Mouse (Mus musculus): ENCODE data around the gene Hsdl1. TPM values are rescaled to one million over a fixed set of nuclear protein-coding genes. Genes with fewer than 3 reads are reported as not detected.
A peak's percentile ranks its signal among the peaks of the same experiment; 100 is the strongest.

Hsdl1 gene
- 21.3 and 21.4 TPM in 2 replicates for polyA plus RNA-seq (2015; fragmentation: Nextera tagmentation; extraction: Ambion mirVana)

GRCm38 (mm10) chr8:119574437-119575365 is at the start of gene Hsdl1, which contains the start of gene Dnaaf1:
Gene Hsdl1, minus strand, starts transcription at chr8:119575183.
Gene Dnaaf1, plus strand, starts transcription at chr8:119575235.
- H3K9me3 ChIP-seq (ENCODE audit: control insufficient read depth, low read length): no peaks in the 10 kb centered on the region
- H3K4me2 ChIP-seq (replicated peaks; ENCODE audit: low read depth): peak within 1 kb of the TSS; percentile 98
- 1% methylated on average over 74 of the region's 97 CpGs for WGBS
- peak within 1 kb of the TSS; percentile 65 for H3K9ac ChIP-seq (ENCODE audit: low read length)
- peak within 1 kb of the TSS; percentile 45; the same call in 1 of the 2 replicates for H3K27ac ChIP-seq (replicated peaks)
- no peak for TF ChIP-seq EP300 (optimal IDR thresholded peaks at IDR 0.05)
- TF ChIP-seq CTCF (IDR thresholded peaks at IDR 0.05; ENCODE audit: low read depth): peak; percentile 54
- H3K27me3 ChIP-seq (ENCODE audit: control insufficient read depth, insufficient read depth, low read length): no peaks in the 10 kb centered on the region
- H3K36me3 ChIP-seq (ENCODE audit: control insufficient read depth, insufficient read depth, low read length): no peaks in the 10 kb centered on the region
- no peaks in the 10 kb centered on the region; the same call in 1 of the 2 replicates for H3K4me1 ChIP-seq (replicated peaks; ENCODE audit: control insufficient read depth, insufficient read depth)
- DNase-seq (ENCODE audit: low spot score) (peak; percentile 97), ATAC-seq (ENCODE audit: low FRiP score, low TSS enrichment) (peak; percentile 86)
- peak within 1 kb of the TSS; percentile 65 for H3K4me3 ChIP-seq (ENCODE audit: low read depth, low read length)

DNA sequence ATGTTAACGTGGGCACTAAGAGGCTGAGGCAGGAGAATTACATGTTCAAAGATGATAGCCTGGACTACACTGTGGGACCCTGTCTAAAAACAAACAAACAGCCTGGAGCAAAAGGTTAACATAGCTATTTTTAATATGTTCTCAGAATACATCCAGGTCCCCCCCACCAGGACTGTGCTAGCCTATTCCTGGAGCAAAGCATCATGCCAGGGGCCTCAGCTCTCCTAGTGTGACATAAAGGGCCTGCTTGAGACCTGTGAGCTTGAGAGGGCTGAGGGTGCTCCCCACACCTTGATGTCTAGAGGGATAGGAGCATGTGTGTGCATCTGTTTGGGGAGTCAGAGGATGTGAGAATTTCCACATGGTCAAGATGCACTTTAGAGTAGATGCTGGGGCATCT is 48.8 kb upstream of the Hsdl1 start:
- Histone ChIP-seq H3K27ac (replicated peaks) (no peak overlapping the region), H3K9ac (ENCODE audit: low read length) (no peak overlapping the region), H3K9me3 (ENCODE audit: control insufficient read depth, low read length) (no peaks in the 10 kb centered on the region), H3K27me3 (ENCODE audit: control insufficient read depth, insufficient read depth, low read length) (no peaks in the 10 kb centered on the region), H3K4me2 (replicated peaks; ENCODE audit: low read depth) (no peak overlapping the region), H3K4me1 (replicated peaks; ENCODE audit: control insufficient read depth, insufficient read depth) (no peaks in the 10 kb centered on the region), H3K4me3 (ENCODE audit: low read depth, low read length) (no peak overlapping the region), H3K36me3 (ENCODE audit: control insufficient read depth, insufficient read depth, low read length) (no peaks in the 10 kb centered on the region)
- DNase-seq (ENCODE audit: low spot score) (no peak), ATAC-seq (ENCODE audit: low FRiP score, low TSS enrichment) (no peak)
- 56% methylated on average over 1 of the region's 1 CpGs for WGBS
- TF ChIP-seq CTCF (IDR thresholded peaks at IDR 0.05; ENCODE audit: low read depth): no peak
- no peak for TF ChIP-seq EP300 (optimal IDR thresholded peaks at IDR 0.05)

GRCm38 (mm10) chr8:119623061-119623460 is 48.1 kb upstream of the Hsdl1 start:
- no peak for DNase-seq (ENCODE audit: low spot score)
- no peak for ATAC-seq (ENCODE audit: low FRiP score, low TSS enrichment)
- H3K4me1 ChIP-seq (replicated peaks; ENCODE audit: control insufficient read depth, insufficient read depth): no peaks in the 10 kb centered on the region
- no peaks in the 10 kb centered on the region for H3K9me3 ChIP-seq (ENCODE audit: control insufficient read depth, low read length)
- H3K36me3 ChIP-seq (ENCODE audit: control insufficient read depth, insufficient read depth, low read length): no peaks in the 10 kb centered on the region
- H3K27me3 ChIP-seq (ENCODE audit: control insufficient read depth, insufficient read depth, low read length): no peaks in the 10 kb centered on the region
- H3K4me3 ChIP-seq (ENCODE audit: low read depth, low read length): no peak overlapping the region
- no peak overlapping the region for H3K27ac ChIP-seq (replicated peaks)
- WGBS: 90% methylated on average over 8 of the region's 8 CpGs
- TF ChIP-seq CTCF (IDR thresholded peaks at IDR 0.05; ENCODE audit: low read depth) (no peak), EP300 (optimal IDR thresholded peaks at IDR 0.05) (no peak)
- H3K9ac ChIP-seq (ENCODE audit: low read length): no peak overlapping the region
- H3K4me2 ChIP-seq (replicated peaks; ENCODE audit: low read depth): no peak overlapping the region

GRCm38 (mm10) chr8:119622555-119622954 is 47.6 kb upstream of the Hsdl1 start:
- Histone ChIP-seq H3K36me3 (ENCODE audit: control insufficient read depth, insufficient read depth, low read length) (no peaks in the 10 kb centered on the region), H3K4me1 (replicated peaks; ENCODE audit: control insufficient read depth, insufficient read depth) (no peaks in the 10 kb centered on the region), H3K9me3 (ENCODE audit: control insufficient read depth, low read length) (no peaks in the 10 kb centered on the region), H3K27ac (replicated peaks) (no peak overlapping the region), H3K4me3 (ENCODE audit: low read depth, low read length) (no peak overlapping the region), H3K9ac (ENCODE audit: low read length) (no peak overlapping the region), H3K27me3 (ENCODE audit: control insufficient read depth, insufficient read depth, low read length) (no peaks in the 10 kb centered on the region), H3K4me2 (replicated peaks; ENCODE audit: low read depth) (no peak overlapping the region)
- WGBS: 65% methylated on average over 4 of the region's 4 CpGs
- TF ChIP-seq EP300 (optimal IDR thresholded peaks at IDR 0.05): no peak
- TF ChIP-seq CTCF (IDR thresholded peaks at IDR 0.05; ENCODE audit: low read depth): no peak
- DNase-seq (ENCODE audit: low spot score): no peak
- ATAC-seq (ENCODE audit: low FRiP score, low TSS enrichment): no peak

- DNase-seq (ENCODE audit: low spot score) (no peak), ATAC-seq (ENCODE audit: low FRiP score, low TSS enrichment) (no peak)
- no peaks in the 10 kb centered on the region for H3K9me3 ChIP-seq (ENCODE audit: control insufficient read depth, low read length)
- no peak overlapping the region for H3K4me3 ChIP-seq (ENCODE audit: low read depth, low read length)
- H3K27ac ChIP-seq (replicated peaks): no peak overlapping the region
- no peak overlapping the region for H3K9ac ChIP-seq (ENCODE audit: low read length)
- no peak overlapping the region for H3K4me2 ChIP-seq (replicated peaks; ENCODE audit: low read depth)
- no peaks in the 10 kb centered on the region for H3K36me3 ChIP-seq (ENCODE audit: control insufficient read depth, insufficient read depth, low read length)
- 74% methylated on average over 14 of the region's 14 CpGs for WGBS
- no peaks in the 10 kb centered on the region for H3K27me3 ChIP-seq (ENCODE audit: control insufficient read depth, insufficient read depth, low read length)
- TF ChIP-seq CTCF (IDR thresholded peaks at IDR 0.05; ENCODE audit: low read depth) (no peak), EP300 (optimal IDR thresholded peaks at IDR 0.05) (no peak)
- H3K4me1 ChIP-seq (replicated peaks; ENCODE audit: control insufficient read depth, insufficient read depth): no peaks in the 10 kb centered on the region
Measured at GRCm38 (mm10) chr8:119620848-119621465, 46.0 kb upstream of the Hsdl1 start.

All from stomach, postnatal 0 days (tissue).